26 mouse cellular contexts compared by ENCODE assay signal in genomic region chrX:139295325-139295724, GRCm38 (mm10). TPM values are rescaled to one million over a fixed set of nuclear protein-coding genes. Genes with fewer than 3 reads are reported as not detected.
"Had no signal": no experiment of that assay in that cellular context is flagged by ENCODE, and none has a peak within 500 bp of the region (broad histone marks: within the 10 kb centered on the region; RNA-seq: fewer than 3 reads in every experiment).

No protein-coding gene starts in this region.

- H3K4me1 ChIP-seq: heart, embryonic 10.5 days; heart, embryonic 12.5 days; hindbrain, embryonic 10.5 days; hindbrain, embryonic 12.5 days; intestine, embryonic 15.5 days; kidney, embryonic 15.5 days; limb, embryonic 10.5 days; limb, embryonic 12.5 days; liver, embryonic 13.5 days; liver, embryonic 15.5 days had no signal

- H3K27me3 ChIP-seq: heart, embryonic 12.5 days; intestine, embryonic 15.5 days; limb, embryonic 12.5 days; liver, embryonic 13.5 days; liver, embryonic 15.5 days had no signal

- H3K27ac ChIP-seq: gastrocnemius, adult 2 months; heart, embryonic 10.5 days; hindbrain, embryonic 10.5 days; hindbrain, embryonic 12.5 days; hindbrain, embryonic 14.5 days; intestine, embryonic 15.5 days; kidney, embryonic 15.5 days; kidney, postnatal 0 days; layer of hippocampus, adult 2 months; left cerebral cortex, adult 2 months; limb, embryonic 10.5 days; limb, embryonic 12.5 days; liver, embryonic 13.5 days; liver, embryonic 15.5 days had no signal

- H3K36me3 ChIP-seq: heart, embryonic 10.5 days; heart, embryonic 12.5 days; hindbrain, embryonic 10.5 days; hindbrain, embryonic 12.5 days; intestine, embryonic 15.5 days; kidney, embryonic 15.5 days; limb, embryonic 10.5 days; limb, embryonic 12.5 days; liver, embryonic 13.5 days; liver, embryonic 15.5 days had no signal

- DNase-seq: gastrocnemius, adult 2 months; gastrocnemius, postnatal 10 days; gastrocnemius, postnatal 25 days; heart, adult 18-20 months; heart, postnatal 10 days; heart, postnatal 4 days; kidney, postnatal 4 days; liver, embryonic 13.5 days; liver, postnatal 0 days had no signal

- H3K4me3 ChIP-seq: gastrocnemius, adult 2 months; heart, embryonic 10.5 days; heart, embryonic 12.5 days; hindbrain, embryonic 10.5 days; hindbrain, embryonic 12.5 days; intestine, embryonic 15.5 days; kidney, embryonic 15.5 days; layer of hippocampus, adult 2 months; left cerebral cortex, adult 2 months; limb, embryonic 10.5 days; limb, embryonic 12.5 days; liver, embryonic 13.5 days; liver, embryonic 15.5 days had no signal

RNA-seq across cellular contexts. Expression of gene Trap1a, which starts 38.2 kb away (rescaled TPM):
- polyA plus RNA-seq: heart, embryonic 16.5 days; hindbrain, embryonic 12.5 days; hindbrain, embryonic 14.5 days; hindbrain, embryonic 16.5 days; inflammation-experienced regulatory T-cells, adult 6 months; intestine, embryonic 15.5 days; intestine, postnatal 0 days; kidney, postnatal 0 days; limb, embryonic 10.5 days; limb, embryonic 12.5 days; liver, embryonic 15.5 days; liver, postnatal 0 days had no signal
